Mouse (Mus musculus) frontal cortex, postnatal 25 days (tissue): Measurements from ENCODE around the gene Gp5.

Experiments used
- DNase-seq, 2 experiments: peaks; one replicate each; pipeline ENCODE4 v3.0.0; 2022; ENCODE audit warnings: low spot score in 2 of 2

The Gp5 gene

DNA sequence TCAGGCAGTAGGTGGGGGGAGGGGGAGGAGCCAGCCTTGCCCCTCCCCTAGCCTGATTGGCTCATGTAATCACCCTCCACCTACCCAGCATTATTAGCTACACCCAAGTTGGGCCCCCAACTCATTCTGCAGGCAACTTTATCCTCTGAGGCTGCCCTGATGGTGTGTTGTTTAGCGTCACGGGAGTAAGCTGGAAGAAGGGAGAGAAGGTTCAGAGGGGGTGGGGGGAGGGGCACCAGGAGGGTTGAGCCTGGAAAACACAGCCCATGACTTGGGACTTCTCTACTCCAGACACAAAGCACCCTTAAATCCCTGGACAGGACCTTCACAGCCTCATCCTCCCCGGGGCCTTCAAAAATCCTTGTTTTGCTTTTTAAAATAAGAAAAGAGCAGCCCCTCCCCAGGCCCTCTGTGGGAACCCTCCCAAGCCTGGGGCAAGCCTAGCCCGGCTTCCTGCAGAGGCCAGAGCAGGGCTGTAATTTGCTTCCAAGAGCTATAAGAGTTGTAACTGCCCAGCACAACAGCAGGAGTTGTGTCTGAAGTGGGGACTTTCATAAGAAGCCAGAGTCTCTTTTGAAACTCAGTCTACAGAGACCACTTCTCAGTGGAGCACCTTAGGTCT is 29.8 kb downstream of the Gp5 start:
- DNase-seq: no peak

DNA sequence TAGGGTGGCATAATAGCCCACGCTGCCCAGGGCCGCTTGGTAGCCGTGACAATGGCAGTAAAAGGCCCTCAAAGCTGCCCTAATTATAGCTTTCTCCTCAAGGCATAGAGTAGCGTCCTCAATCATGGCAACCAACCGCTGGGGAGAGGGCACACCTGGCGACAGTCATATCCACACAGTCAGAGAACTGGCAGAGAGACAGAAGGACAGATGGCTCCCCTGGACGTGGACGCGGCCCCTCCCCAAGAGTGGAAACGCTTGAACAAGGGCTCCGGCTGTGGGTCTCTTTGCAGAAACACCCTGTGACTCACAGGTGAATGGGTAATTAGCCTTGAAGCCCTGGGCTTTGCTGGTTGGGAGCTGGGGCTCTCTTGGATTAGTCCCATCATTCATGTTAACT is 32.2 kb downstream of the Gp5 start:
- no peak for DNase-seq

DNA sequence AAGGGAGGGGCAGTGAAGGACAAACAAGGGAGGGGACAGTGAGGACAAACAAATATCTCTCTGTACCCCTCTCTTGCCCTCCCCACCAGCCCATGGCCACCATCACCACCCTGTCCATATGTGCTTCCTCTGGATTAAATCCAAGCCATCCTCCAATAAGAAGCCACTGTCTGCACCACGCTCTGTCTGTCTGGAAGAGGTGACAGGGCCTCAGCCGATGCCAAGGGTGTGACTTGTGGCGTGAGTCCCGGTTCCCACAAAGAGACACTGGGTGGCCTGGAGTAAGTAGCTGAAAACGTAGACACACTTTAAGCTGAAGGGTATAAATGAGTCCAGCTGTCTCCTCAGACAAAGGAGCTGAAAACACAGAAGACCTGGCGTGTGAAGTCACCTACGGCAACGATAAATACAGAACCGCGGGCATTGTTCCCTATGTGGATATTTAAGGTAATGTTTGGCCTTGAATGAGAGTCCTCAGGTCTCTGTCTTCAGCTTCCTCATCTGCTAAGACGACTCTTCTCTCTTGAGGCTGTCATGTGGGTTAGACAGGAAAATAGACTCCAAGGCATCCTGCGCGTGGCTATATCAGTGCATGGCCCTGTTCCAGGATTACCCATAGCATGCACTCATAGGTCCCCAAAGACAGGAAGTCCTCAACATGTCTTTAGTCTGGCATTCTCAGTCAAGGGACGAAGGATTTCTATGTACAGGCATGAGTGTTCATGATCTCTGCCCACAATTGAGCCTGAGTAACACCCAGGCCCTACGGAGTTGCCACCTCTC is 34.8 kb downstream of the Gp5 start:
- DNase-seq: no peak

DNA sequence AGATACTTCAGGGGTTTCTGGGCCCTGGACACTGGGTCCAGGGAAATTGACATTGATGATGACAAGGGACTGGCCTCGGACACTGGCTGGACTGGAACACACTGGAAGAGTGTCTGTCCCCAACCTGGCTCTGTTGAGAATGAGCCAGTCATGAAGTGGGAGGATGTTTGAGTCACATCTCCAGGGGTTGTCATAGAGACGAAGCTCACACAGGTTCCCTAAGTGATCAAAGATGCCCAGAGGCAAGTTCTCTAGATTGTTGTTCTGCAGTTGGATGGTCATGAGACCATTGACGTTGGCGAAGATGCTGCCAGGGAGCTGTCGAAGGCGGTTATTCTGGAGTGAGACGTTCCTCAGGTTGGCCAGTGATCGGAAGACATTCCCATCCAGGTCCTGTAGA is 37.5 kb downstream of the Gp5 start:
- DNase-seq: no peak

DNA sequence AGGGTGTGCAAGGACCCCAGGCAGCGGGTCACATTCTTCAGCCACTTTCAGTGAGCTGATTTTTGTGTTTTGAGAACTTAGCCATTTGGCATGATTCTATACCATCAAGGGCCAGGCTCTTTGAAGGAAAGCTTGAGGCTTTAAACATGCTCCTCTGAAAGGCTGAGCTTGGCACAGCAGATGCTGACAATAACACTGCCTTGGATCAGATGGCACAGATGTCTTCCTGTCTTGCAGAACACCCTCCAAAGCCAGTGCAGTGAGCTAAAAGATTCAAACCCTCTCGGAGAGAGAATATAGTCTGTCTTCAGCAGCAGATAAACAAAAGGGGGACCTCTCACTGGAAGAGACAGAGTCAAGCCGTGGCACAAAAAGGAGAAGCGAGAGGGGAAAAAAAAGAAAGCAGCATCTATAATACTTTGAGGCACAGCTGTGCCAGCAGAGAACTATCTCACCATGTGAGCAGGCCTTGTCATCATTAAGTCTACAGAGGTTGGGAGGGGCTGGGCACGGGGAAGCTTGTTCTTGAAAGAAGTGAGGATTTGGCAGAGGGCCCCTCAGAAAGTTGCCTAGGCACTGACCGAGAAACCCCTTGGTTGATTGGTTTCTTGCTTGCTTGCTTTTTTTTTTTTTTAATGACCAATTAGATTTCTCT is 38.5 kb downstream of the Gp5 start:
- DNase-seq: no peak

DNA sequence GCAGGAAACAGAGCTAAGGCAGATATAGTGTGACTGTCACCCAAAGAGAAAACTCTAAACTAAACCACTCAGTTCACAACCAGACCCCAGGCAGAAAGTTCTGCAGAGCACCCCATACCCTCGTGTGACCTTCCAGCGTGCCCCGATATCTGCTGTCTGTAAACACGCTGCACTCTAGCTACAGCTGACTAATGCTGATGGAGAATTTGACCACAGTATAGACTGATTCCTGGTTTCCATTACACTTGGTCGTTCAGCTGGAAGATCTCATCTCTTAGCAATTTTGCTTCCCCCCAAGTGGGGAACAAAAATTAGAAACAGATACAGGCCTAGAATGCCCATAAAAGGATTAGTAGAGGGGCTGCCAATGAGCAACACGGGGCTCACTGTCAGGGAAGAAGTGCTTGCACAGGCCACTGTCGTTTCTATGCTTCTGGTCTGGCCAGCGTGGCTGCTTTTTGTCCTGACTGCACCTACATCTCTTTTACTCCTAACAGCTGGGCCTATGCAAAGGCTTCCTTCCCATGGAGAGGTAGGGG is 39.3 kb downstream of the Gp5 start:
- no peak for DNase-seq

DNA sequence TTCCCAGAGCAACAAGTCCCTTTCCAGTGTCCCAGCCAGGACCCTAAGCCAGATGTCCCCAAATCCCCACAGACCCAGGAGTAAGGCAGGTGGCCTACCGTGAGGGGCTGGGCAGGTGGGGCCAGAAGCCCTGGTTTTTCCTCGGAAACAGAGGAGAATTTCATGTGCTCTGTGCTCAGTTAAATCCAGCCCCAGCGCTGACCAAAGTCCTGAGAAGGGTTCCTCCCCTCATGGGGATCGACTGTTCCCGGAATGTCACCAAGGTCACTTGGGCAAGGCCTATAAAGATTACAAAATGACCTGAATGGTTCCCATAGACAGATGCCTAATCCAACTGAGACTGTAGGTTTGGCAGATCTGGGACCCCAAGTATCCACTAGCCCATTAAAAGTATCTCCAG is 43.2 kb downstream of the Gp5 start, which contains the start of gene Cpn2:
TSS of gene Cpn2 (minus strand) at position 141 of the 400 bp plus-strand sequence.
- DNase-seq: no peak

DNA sequence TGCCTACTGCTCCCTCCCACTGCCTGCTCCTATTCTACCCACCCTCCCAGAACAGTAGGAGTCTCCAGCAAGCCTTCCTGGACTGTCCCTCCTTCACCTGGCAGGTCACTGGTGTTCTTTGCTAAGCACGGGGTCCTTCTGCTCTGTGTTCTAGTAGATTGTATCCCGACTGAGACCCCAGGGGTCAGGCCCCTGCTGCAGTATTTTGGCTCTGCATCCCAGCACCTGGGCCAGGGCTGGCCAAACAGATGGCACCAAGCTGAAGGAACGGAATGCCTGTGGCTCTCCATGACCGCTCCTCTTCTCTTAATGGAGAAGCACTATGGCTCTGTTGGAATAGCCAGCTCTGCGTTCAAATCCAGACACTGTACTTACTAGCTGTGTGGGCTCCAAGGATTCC is 44.0 kb downstream of the Gp5 start:
- DNase-seq: no peak

DNA sequence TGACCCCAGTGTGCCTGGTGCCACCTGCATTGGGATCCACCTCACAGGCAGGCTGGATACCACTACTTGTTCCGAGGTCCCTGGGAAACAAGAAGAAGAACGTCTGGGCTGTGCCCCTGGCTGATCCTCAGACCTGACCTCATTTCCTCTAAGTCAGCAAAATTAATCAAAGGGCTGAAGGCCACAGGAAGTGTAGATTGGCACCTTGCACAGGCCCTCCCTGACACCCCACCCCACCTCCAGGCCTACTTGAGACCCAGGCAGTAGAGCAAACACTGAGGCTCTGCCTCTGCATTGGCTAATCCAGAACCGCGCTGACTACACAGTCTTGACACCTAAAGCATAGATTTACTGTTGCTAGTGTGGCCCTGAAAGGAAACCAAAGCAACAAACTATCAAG is 45.0 kb downstream of the Gp5 start:
- DNase-seq: no peak

DNA sequence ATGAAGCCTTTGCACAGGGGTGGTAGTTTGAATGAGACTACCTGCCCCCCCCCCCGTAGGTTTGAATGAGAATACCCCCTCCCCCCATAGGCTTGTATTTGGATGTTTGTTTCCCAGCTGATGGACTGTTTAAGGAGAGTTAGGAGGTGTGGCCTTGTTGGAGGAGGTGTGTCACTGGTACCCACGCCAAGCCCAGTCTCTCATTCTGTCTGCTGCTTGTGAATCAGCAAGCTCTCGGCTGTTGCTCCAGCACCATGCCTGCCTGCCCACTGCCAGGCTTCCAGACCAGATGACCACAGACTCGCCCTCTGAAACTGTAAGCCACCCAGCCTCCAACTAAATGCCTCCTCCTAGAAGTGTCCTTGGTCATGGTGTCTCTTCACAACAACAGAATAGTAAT is 47.4 kb downstream of the Gp5 start:
- DNase-seq: no peak

DNA sequence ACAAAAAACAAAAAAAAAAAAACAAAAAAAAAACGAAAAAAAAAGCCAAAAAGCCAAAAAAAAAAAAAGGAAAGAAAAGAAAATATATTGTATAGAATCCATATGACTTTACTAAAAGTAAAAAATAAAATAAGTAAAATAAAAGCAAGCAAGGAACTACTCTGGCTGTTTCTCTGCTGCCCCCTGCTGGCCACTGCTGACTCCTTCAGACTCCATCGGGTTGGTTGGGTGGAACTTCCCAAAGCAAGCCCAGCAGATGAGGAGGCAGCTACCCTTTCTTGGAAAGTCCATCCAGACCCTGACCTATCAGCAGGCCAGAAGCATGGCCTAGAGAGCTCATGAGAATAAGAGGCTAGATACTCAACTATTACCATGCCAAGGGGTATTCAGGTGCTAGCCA is 47.9 kb downstream of the Gp5 start:
- DNase-seq: peak; percentile 54 to 60

DNA sequence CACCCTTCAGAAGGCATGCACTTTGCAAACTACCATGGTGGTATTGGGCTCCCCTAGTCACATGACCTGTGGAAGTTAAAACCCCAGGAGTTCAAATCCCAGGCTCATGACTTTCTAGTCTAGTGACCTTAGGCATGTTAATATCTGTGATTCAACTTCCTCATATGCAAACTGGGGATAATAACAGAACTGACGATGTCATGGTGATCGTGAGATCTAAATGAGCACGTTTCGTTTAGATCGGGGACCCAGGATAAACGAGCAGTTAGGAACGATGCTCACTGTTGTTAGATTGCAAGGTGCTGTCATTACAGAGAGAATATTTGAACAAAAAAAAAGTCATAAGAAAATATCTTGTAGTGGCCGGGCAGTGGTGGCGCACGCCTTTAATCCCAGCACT is 48.4 kb downstream of the Gp5 start:
- no peak for DNase-seq

DNA sequence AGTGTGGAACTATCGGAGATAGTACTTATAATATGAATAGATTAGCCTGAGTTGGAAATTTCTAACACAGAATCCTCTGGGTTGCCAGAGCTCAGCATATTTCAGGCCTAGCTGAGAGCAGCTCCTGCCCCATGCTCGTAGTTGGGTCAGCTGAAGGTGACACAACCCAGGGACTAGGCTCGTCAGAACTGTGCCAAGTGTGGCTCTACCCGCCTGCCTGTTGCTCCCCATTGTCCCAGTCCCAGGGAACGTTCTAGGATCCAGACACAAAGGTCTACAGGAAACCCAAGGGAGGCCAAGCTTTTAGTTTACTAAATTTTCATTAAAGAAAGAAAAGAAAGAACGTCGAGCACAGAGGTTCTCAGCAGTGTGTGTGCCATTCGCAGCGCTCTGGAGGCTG is 49.2 kb downstream of the Gp5 start:
- DNase-seq: no peak

DNA sequence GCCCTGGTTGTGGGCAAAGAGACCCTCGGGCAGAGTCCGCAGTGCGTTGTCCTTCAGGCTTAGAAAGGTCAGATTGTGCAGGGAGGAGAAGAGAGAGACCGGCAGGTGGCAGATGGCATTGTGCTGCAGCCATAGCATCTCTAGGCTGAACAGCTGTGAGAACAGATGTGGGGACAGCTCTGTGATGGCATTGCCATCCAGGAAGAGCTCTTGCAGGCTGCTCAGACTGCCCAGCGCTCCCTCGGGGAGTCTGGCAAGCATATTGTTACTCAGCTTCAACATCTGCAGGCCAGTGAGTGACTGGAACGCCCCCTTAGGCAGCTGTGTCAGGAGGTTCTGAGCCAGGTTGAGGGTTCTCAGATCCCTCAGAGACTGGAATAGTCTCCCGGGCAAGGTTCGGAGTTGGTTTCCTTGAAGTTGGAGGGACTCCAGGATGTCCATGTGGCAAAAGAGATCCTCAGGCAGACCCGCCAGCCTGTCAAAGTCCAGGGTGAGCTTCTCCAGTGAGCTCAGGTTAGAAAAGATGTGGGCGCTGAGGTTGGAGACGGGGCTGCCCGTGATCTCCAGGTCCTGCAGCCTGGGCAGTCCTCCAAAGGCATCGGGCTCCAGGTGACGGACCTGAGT is 50.5 kb downstream of the Gp5 start:
- no peak for DNase-seq

DNA sequence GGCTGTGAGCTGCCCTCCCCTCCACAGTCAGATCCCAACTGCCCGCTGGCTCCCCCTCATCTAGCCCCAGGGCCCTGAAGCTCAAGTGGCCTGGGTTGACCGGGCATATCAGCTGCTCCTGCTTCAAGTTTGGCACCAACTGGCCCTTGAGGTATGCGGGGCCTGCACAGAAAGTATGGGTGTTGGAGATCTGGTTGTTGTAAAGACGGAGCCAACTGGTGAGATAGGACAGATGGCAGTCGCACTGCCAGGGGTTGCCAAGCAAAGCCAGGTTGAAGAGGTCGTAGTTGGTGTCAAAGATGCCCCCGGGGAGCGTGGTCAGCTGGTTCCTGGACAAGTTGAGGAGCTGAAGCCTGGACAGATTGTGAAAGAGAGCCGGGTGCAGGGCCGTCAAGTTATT is 51.1 kb downstream of the Gp5 start:
- DNase-seq: no peak

DNA sequence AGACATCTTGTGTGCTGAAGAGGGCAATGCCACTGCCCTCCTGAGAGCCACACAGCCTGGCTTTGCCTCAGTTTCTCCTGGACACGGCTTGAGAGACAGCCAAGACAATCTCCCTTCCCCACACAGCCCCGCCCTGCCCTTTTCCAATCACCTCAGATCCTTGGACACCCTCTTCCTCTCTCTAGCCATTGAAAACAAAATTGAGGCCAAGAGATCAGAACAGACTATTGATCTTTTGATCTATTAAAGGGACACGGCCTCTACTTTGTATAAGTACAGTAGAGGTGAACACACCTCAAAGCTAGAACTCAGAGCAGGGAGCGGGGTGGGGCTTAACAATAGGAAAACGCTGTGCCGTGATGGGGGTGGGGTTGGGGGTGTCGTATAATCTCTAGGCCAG is 52.1 kb downstream of the Gp5 start:
- DNase-seq: no peak

DNA sequence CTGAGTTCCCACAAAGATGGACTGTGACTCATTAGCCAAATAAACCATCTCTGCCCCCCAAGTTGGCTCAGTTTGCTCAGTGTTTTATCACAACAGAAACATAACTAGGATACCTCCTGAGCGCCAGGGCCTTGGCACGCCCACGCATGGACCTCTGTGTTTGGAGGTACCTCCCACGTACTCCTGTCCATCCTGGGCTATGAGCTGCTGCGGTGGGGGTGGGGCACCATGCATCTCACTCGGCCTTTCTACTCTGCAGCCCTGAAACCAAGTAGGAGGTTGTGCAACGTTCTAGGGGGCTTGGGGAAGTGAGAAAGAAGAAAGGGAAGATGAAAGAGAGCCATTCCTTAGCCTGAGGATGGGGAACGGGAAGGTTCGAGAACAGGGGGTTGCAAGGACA is 52.9 kb downstream of the Gp5 start:
- no peak for DNase-seq
